Mouse (Mus musculus): Measurements from ENCODE around the gene Agps. TPM values are rescaled to one million over a fixed set of nuclear protein-coding genes. Genes with fewer than 3 reads are reported as not detected.

The Agps gene
- polyA plus RNA-seq, 1 experiment from 2014 or later: 24.7 TPM

GRCm38 (mm10) chr2:75847708-75848107, 15.7 kb downstream of the Agps start:
- Histone ChIP-seq H3K4me2 (ENCODE audit: low read depth, low read length) (no peak overlapping the region), H3K27me3 (ENCODE audit: control insufficient read depth, insufficient read depth, low read length) (no peaks in the 10 kb centered on the region), H3K27ac (ENCODE audit: low read length) (no peak overlapping the region), H3K9me3 (replicated peaks; ENCODE audit: control insufficient read depth, low read length) (no peaks in the 10 kb centered on the region), H3K4me1 (ENCODE audit: control insufficient read depth, insufficient read depth, low read length) (peaks cover 5% of the 10 kb centered on the region; the same call in 1 of the 2 replicates), H3K4me3 (ENCODE audit: low read length) (no peak overlapping the region), H3K9ac (ENCODE audit: low read length) (no peak overlapping the region), H3K36me3 (ENCODE audit: control insufficient read depth, insufficient read depth) (no peaks in the 10 kb centered on the region)
- no peak for ATAC-seq (replicated peaks; ENCODE audit: extremely low read depth, insufficient read depth, low FRiP score)
- WGBS: 95% methylated on average over 1 of the region's 1 CpGs

DNA sequence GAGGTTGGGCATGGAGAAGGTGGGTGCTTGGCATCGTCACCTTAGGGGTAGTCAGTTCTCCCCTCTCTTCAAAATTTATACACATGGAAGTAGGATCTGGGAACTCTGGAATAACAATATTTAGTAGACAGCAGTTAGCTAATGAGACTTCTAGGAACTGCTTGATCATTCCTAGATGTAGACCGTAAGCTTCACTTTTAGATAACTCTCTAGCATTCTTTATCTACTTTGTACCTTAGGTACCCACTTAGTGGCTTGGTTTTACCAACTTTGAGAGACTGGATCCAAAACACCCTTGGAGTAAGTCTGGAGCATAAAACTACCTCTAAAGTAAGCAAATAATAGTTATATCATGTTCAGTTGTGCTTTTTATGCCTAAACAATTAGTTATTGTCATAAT, 20.5 kb downstream of the Agps start:
- no peak overlapping the region for H3K27ac ChIP-seq (ENCODE audit: low read length)

GRCm38 (mm10) chr2:75854136-75854535, 22.2 kb downstream of the Agps start:
- Histone ChIP-seq H3K27ac (ENCODE audit: low read length) (no peak overlapping the region), H3K4me1 (ENCODE audit: control insufficient read depth, insufficient read depth, low read length) (peaks cover 3% of the 10 kb centered on the region; the same call in 1 of the 2 replicates), H3K4me3 (ENCODE audit: low read length) (no peak overlapping the region), H3K9me3 (replicated peaks; ENCODE audit: control insufficient read depth, low read length) (no peaks in the 10 kb centered on the region), H3K4me2 (ENCODE audit: low read depth, low read length) (no peak overlapping the region), H3K27me3 (ENCODE audit: control insufficient read depth, insufficient read depth, low read length) (no peaks in the 10 kb centered on the region), H3K9ac (ENCODE audit: low read length) (no peak overlapping the region), H3K36me3 (ENCODE audit: control insufficient read depth, insufficient read depth) (peaks cover 6% of the 10 kb centered on the region; the same call in 1 of the 2 replicates)
- WGBS: 64% methylated on average over 3 of the region's 3 CpGs
- no peak for ATAC-seq (replicated peaks; ENCODE audit: extremely low read depth, insufficient read depth, low FRiP score)

More for the DNA sequence above, 20.5 kb downstream of the Agps start:
- Histone ChIP-seq H3K36me3 (ENCODE audit: control insufficient read depth, insufficient read depth) (peaks cover 3% of the 10 kb centered on the region; the same call in 1 of the 2 replicates), H3K9ac (ENCODE audit: low read length) (no peak overlapping the region), H3K4me1 (ENCODE audit: control insufficient read depth, insufficient read depth, low read length) (0 out of 2 replicates have a peak, but pooled peaks cover 3% of the 10 kb centered on the region), H3K9me3 (replicated peaks; ENCODE audit: control insufficient read depth, low read length) (no peaks in the 10 kb centered on the region), H3K27me3 (ENCODE audit: control insufficient read depth, insufficient read depth, low read length) (no peaks in the 10 kb centered on the region), H3K4me2 (ENCODE audit: low read depth, low read length) (no peak overlapping the region), H3K4me3 (ENCODE audit: low read length) (no peak overlapping the region)
- 90% methylated on average over 2 of the region's 2 CpGs for WGBS
- ATAC-seq (replicated peaks; ENCODE audit: extremely low read depth, insufficient read depth, low FRiP score): no peak

GRCm38 (mm10) chr2:75861115-75861514, 29.1 kb downstream of the Agps start:
- Histone ChIP-seq H3K27me3 (ENCODE audit: control insufficient read depth, insufficient read depth, low read length) (no peaks in the 10 kb centered on the region), H3K4me1 (ENCODE audit: control insufficient read depth, insufficient read depth, low read length) (no peaks in the 10 kb centered on the region; the same call in 1 of the 2 replicates), H3K4me3 (ENCODE audit: low read length) (no peak overlapping the region), H3K27ac (ENCODE audit: low read length) (no peak overlapping the region), H3K9me3 (replicated peaks; ENCODE audit: control insufficient read depth, low read length) (no peaks in the 10 kb centered on the region), H3K4me2 (ENCODE audit: low read depth, low read length) (no peak overlapping the region), H3K36me3 (ENCODE audit: control insufficient read depth, insufficient read depth) (peaks cover 18% of the 10 kb centered on the region; the same call in 1 of the 2 replicates), H3K9ac (ENCODE audit: low read length) (no peak overlapping the region)
- WGBS: 97% methylated on average over 3 of the region's 3 CpGs
- no peak for ATAC-seq (replicated peaks; ENCODE audit: extremely low read depth, insufficient read depth, low FRiP score)

DNA sequence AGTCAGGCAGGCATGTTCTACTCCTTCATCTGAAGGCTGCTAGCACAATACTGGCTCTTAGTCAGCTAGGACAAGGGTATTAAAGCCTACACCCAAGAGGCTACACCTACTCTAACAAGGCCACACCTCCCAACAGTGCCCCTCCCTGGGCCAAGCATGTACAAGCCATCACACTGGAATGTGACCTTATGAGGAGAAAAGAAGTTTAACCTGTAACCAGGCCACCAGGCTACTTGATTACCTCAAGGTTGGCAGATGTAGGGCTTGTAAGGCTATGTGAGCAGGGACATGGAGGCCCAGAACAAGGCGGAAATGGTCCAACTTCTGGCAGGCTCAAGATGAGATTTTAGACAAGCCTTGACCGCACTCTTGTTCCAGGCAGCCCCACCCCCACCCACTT, 37.6 kb downstream of the Agps start:
- no peak for ATAC-seq (replicated peaks; ENCODE audit: extremely low read depth, insufficient read depth, low FRiP score)
- Histone ChIP-seq H3K27ac (ENCODE audit: low read length) (no peak overlapping the region), H3K4me3 (ENCODE audit: low read length) (no peak overlapping the region), H3K36me3 (ENCODE audit: control insufficient read depth, insufficient read depth) (peaks cover 9% of the 10 kb centered on the region; the same call in 1 of the 2 replicates), H3K9me3 (replicated peaks; ENCODE audit: control insufficient read depth, low read length) (no peaks in the 10 kb centered on the region), H3K9ac (ENCODE audit: low read length) (no peak overlapping the region), H3K4me2 (ENCODE audit: low read depth, low read length) (no peak overlapping the region), H3K27me3 (ENCODE audit: control insufficient read depth, insufficient read depth, low read length) (no peaks in the 10 kb centered on the region), H3K4me1 (ENCODE audit: control insufficient read depth, insufficient read depth, low read length) (no peaks in the 10 kb centered on the region)
- 90% methylated on average over 2 of the region's 2 CpGs for WGBS

DNA sequence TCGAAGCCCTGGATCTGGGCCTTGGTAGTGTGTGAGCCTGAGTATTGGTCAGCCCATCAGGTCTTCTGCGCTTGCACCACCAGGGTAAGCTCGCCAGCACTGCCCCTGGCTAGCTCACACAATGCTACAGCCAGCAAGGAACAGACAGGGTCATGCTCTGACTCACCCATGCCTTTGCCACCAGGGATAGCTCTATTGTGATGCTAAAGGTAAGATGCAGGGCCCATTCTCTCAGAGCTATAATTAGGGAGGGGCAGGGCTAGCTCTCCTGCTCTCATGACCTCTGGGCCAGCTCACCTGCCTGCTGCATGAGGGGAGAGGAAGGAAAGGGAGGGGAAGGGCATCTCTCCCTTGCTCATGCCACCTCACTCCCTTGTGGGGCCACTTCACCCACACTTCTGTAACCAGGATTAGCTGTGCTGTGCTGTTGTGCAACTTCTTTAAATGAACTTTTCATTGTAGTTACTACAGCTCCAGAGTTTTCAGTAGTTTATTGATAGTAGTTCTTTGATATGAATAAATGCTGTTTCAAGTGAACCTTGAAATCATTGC, 42.1 kb downstream of the Agps start:
- Histone ChIP-seq H3K27ac (ENCODE audit: low read length) (no peak overlapping the region), H3K27me3 (ENCODE audit: control insufficient read depth, insufficient read depth, low read length) (no peaks in the 10 kb centered on the region), H3K4me2 (ENCODE audit: low read depth, low read length) (no peak overlapping the region), H3K4me1 (ENCODE audit: control insufficient read depth, insufficient read depth, low read length) (no peaks in the 10 kb centered on the region), H3K36me3 (ENCODE audit: control insufficient read depth, insufficient read depth) (no peaks in the 10 kb centered on the region; the same call in 1 of the 2 replicates), H3K4me3 (ENCODE audit: low read length) (no peak overlapping the region), H3K9me3 (replicated peaks; ENCODE audit: control insufficient read depth, low read length) (no peaks in the 10 kb centered on the region), H3K9ac (ENCODE audit: low read length) (no peak overlapping the region)
- no peak for ATAC-seq (replicated peaks; ENCODE audit: extremely low read depth, insufficient read depth, low FRiP score)
- 75% methylated on average over 3 of the region's 3 CpGs for WGBS

- Histone ChIP-seq H3K4me2 (ENCODE audit: low read depth, low read length) (no peak overlapping the region), H3K36me3 (ENCODE audit: control insufficient read depth, insufficient read depth) (no peaks in the 10 kb centered on the region; the same call in 1 of the 2 replicates), H3K4me3 (ENCODE audit: low read length) (no peak overlapping the region), H3K27me3 (ENCODE audit: control insufficient read depth, insufficient read depth, low read length) (no peaks in the 10 kb centered on the region), H3K4me1 (ENCODE audit: control insufficient read depth, insufficient read depth, low read length) (no peaks in the 10 kb centered on the region), H3K9me3 (replicated peaks; ENCODE audit: control insufficient read depth, low read length) (no peaks in the 10 kb centered on the region), H3K27ac (ENCODE audit: low read length) (no peak overlapping the region), H3K9ac (ENCODE audit: low read length) (no peak overlapping the region)
- 43% methylated on average over 3 of the region's 3 CpGs for WGBS
- no peak for ATAC-seq (replicated peaks; ENCODE audit: extremely low read depth, insufficient read depth, low FRiP score)
Measured at GRCm38 (mm10) chr2:75879791-75880190, 47.8 kb downstream of the Agps start.

DNA sequence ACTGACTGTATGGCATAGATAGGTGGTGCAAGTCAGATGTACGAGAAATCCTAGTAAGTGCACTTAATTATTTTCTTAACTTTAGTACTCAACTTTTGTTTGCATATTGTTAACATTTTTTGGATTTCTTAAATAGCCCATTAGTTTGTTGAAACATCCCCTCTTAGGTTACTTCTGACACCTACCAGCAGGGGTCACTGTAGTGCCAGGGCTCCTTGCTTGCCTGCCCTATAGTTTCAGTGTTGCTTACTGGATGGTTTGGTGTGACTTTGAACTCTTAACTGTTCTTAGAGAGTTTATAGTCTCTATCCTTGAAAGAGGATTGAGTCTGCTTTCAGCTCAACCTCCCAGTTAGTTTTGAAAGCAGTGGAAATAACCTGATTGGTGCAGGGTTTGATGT, 51.6 kb downstream of the Agps start:
- no peaks in the 10 kb centered on the region for H3K9me3 ChIP-seq (replicated peaks; ENCODE audit: control insufficient read depth, low read length)
- no peaks in the 10 kb centered on the region for H3K4me1 ChIP-seq (ENCODE audit: control insufficient read depth, insufficient read depth, low read length)
- H3K36me3 ChIP-seq (ENCODE audit: control insufficient read depth, insufficient read depth): no peaks in the 10 kb centered on the region
- H3K4me3 ChIP-seq (ENCODE audit: low read length): no peak overlapping the region
- no peak overlapping the region for H3K4me2 ChIP-seq (ENCODE audit: low read depth, low read length)
- no peak overlapping the region for H3K27ac ChIP-seq (ENCODE audit: low read length)
- 40% methylated on average over 1 of the region's 1 CpGs for WGBS
- H3K27me3 ChIP-seq (ENCODE audit: control insufficient read depth, insufficient read depth, low read length): no peaks in the 10 kb centered on the region
- no peak overlapping the region for H3K9ac ChIP-seq (ENCODE audit: low read length)
- ATAC-seq (replicated peaks; ENCODE audit: extremely low read depth, insufficient read depth, low FRiP score): no peak

DNA sequence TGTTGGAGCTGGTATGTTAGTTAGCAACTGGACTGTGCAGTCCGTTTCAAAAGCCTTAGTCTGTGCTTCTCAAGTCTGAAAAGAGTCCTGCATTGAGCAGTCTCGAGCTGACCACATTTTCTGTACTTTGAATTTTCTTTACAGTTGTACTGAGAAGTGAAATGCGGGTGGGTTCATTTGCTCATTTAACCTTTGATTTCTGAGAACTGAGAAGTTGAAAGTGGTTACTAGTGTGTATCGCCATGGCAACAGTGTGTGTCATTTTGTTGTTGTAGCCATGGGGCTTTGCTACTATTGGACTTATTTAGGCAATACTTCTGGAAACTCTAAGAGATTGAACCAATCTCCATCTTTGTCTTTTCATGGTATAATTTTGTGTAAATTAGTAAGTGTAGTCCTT, 60.0 kb downstream of the Agps start:
- H3K4me3 ChIP-seq (ENCODE audit: low read length): no peak overlapping the region
- no peak overlapping the region for H3K27ac ChIP-seq (ENCODE audit: low read length)
- H3K4me1 ChIP-seq (ENCODE audit: control insufficient read depth, insufficient read depth, low read length): no peaks in the 10 kb centered on the region
- ATAC-seq (replicated peaks; ENCODE audit: extremely low read depth, insufficient read depth, low FRiP score): no peak
- H3K9ac ChIP-seq (ENCODE audit: low read length): no peak overlapping the region
- no peaks in the 10 kb centered on the region for H3K27me3 ChIP-seq (ENCODE audit: control insufficient read depth, insufficient read depth, low read length)
- 79% methylated on average over 4 of the region's 4 CpGs for WGBS
- no peaks in the 10 kb centered on the region for H3K9me3 ChIP-seq (replicated peaks; ENCODE audit: control insufficient read depth, low read length)
- H3K4me2 ChIP-seq (ENCODE audit: low read depth, low read length): no peak overlapping the region
- H3K36me3 ChIP-seq (ENCODE audit: control insufficient read depth, insufficient read depth): no peaks in the 10 kb centered on the region; the same call in 1 of the 2 replicates

Data from heart, embryonic 16.5 days (tissue).